Mouse (Mus musculus): ENCODE measurements at regions not wholly inside any gene's neighbourhood (a gene's known extent, or its start where the extent isn't known, plus 50 kb on each side); places are given as distances from the start of the nearest gene placed in this dataset.

- Histone ChIP-seq H3K4me3 (no peak overlapping the region), H3K27ac (no peak overlapping the region)
- DNase-seq (ENCODE audit: low spot score in 2 of 2), result no peak
- TF ChIP-seq CTCF (conservative IDR thresholded peaks at IDR 0.05), result no peak
Measured at GRCm38 (mm10) chr2:49376281-49376680, 75.0 kb upstream of the Epc2 start.

- no peak for TF ChIP-seq CTCF (conservative IDR thresholded peaks at IDR 0.05)
- peak; percentile 43 to 51 for DNase-seq (ENCODE audit: low spot score in 2 of 2)
- Histone ChIP-seq H3K4me3 (no peak overlapping the region), H3K27ac (peak overlapping the region; percentile 46; the same call in 1 of the 2 replicates)
Measured at GRCm38 (mm10) chr2:49379222-49379805, 72.0 kb upstream of the Epc2 start.

- no peak overlapping the region for H3K27ac ChIP-seq
- TF ChIP-seq CTCF (conservative IDR thresholded peaks at IDR 0.05), result no peak
- no peak for DNase-seq (ENCODE audit: low spot score in 2 of 2)
- no peak overlapping the region for H3K4me3 ChIP-seq
Measured at GRCm38 (mm10) chr2:49380965-49381364, 70.3 kb upstream of the Epc2 start.

- DNase-seq (ENCODE audit: low spot score in 2 of 2), result no peak
- Histone ChIP-seq H3K27ac (no peak overlapping the region), H3K4me3 (no peak overlapping the region)
- no peak for TF ChIP-seq CTCF (conservative IDR thresholded peaks at IDR 0.05)
Measured at GRCm38 (mm10) chr2:49386747-49387146, 64.5 kb upstream of the Epc2 start.

- Histone ChIP-seq H3K27ac (no peak overlapping the region), H3K4me3 (no peak overlapping the region)
- no peak for DNase-seq (ENCODE audit: low spot score in 2 of 2)
- no peak for TF ChIP-seq CTCF (conservative IDR thresholded peaks at IDR 0.05)
Measured at GRCm38 (mm10) chr2:49391322-49392262, 59.7 kb upstream of the Epc2 start.
